Mouse (Mus musculus) left cerebral cortex, postnatal 25 days (tissue): Measurements from ENCODE around the gene Gipc3. TPM values are rescaled to one million over a fixed set of nuclear protein-coding genes. Genes with fewer than 3 reads are reported as not detected.

Experiments used
- DNase-seq, 2 experiments: peaks; one replicate each; pipeline ENCODE4 v3.0.0; 2022; ENCODE audit warnings: low spot score in 2 of 2, mixed read lengths in 1 of 2
- intact Hi-C: fragments of 180-260 bp; cut with DNase I; formaldehyde crosslinking; loops from one replicate; pipeline ENCODE4 v1.15.1; 2025
- total RNA-seq, 2 experiments: library from RNA; stranded (reverse); gene quantifications; 2 replicates each; pipeline ENCODE4 v1.2.3; 2021

Gene Gipc3
- total RNA-seq, 2 experiments from 2014 or later: 0.92 to 0.96 TPM

DNA sequence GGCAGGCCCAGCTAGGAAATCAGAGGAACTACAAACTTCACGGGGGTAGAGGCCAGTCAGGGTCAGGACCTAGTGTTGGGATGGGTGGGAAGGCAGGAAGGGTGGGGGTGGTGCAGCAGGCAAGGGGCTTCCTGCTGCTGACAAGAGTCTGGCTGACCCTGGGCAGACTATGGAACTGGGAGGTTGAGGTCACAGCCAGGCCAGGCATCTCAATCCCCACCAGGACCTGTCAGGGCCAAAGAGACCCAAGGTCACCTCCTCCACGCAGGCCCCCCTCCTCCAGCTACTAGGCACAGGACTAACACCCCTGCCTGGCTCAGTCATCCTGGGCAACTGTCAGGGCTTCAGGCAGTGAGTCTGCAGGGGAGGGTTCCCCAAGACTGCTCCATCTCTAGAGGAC lies 15.1 kb downstream of the Gipc3 start:
- DNase-seq: no peak
- intact Hi-C loops: no loop called here

GRCm38 (mm10) chr10:81326858-81327257 lies 16.2 kb downstream of the Gipc3 start:
- intact Hi-C loops: no loop called here
- DNase-seq: no peak

DNA sequence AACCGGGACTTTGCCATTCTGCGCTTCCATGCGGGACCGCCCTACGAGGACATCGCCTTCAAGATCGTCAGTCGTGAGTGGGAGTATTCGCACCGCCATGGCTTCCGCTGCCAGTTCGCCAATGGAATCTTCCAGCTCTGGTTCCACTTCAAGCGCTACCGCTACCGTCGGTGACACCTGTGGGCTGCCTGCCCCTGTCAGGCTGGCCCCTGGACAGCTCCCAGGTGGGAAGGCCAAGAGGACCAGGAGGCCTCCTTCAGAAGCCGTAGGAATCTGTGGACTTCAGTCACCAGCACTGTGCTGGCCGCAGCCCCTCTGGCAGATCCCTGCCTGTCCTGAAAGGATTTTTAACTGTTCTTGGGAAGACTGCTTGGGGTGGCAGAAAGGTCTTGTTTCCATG lies 17.3 kb downstream of the Gipc3 start:
- intact Hi-C loops: no loop called here
- no peak for DNase-seq

DNA sequence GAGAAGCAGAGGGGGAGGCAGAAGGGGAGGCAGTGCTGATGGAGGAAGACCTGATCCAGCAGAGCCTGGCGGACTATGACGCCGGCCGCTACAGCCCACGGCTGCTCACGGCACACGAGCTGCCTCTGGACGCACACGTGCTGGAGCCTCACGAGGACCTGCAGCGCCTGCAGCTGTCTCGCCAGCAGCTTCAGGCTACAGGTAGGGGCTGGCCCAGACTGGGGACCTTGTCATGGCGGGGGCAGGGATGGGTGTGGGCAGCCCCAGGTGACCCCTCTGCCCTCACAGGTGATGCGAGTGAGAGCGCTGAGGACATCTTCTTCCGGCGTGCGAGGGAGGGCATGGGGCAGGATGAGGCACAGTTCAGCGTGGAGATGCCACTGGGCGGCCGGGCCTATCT lies 17.9 kb downstream of the Gipc3 start:
- intact Hi-C loops: no loop called here

DNA sequence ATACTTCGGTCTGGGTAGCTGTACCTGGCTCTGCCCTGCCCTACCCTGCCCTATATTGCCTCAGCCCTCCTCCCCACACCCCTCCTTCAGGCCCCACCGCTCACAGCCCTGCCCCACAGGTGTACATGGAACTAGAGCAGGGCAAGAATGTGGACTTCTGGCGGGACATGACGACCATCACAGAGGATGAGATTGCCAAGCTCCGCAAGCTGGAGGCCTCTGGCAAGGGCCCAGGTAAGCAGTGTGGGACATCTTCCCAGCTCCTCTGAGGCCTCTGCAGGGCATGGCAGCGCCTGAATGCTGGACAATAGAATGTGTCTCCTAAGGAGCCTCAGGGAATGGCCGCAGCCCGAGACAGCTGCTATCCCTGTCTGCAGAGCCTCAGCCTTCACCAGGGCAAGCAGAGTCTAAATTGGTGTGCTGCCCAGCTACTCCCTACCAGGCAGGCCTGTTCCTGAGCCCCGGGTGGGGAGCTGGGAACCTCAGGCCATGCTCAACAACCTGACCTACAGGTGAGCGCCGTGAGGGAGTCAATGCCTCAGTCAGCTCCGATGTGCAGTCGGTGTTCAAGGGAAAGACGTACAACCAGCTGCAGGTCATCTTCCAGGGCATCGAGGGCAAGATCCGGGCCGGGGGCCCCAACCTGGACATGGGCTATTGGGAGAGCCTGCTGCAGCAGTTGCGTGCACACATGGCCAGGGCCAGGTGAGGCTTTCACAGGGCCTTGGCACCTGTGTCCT lies 19.1 kb downstream of the Gipc3 start:
- DNase-seq: no peak
- intact Hi-C loops: no loop called here

More for the DNA sequence above, 17.9 kb downstream of the Gipc3 start:
- no peak for DNase-seq

DNA sequence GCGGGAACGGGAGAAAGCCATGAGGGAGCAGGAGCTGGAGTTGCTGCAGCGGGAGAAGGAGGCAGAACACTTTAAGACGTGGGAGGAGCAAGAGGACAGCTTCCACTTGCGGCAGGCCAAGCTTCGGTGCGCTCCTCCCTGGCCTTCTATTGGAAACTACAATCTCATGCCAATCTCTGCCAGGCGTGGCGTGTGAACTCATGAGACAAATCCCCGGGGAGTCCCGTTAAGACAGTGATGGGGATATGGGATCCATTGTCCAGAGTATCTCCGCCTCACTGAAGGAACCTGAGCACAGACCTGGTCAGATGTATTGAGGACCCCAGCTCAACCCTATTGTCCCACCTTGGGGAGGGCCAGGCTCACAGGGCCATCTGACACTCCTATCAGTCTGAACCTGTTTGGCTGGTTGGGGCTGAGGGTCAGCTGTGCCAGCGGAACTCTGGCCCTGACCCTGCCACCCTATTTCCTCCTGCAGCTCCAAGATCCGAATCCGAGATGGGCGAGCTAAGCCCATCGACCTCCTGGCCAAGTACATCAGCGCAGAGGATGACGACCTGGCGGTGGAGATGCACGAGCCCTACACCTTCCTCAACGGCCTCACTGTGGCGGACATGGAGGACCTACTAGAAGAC lies 19.8 kb downstream of the Gipc3 start:
- intact Hi-C loops: no loop called here
- DNase-seq: no peak

DNA sequence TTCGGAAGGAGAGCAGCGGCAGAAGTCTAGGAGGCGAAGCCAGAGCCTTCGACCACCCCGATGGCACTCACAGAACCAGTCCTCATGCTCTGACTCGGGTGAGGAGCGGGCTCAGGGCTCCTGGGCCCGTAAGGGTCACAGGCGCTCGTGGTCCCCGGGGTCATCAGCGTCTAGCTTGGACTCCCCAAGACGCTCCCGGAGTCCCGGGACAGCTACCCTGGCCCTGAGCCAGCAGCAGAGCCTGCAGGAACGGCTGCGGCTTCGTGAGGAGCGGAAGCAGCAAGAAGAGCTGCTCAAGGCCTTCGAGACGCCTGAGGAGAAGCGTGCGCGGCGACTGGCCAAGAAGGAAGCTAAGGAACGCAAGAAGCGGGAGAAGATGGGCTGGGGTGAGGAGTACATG lies 20.6 kb downstream of the Gipc3 start:
- intact Hi-C loops: no loop called here
- no peak for DNase-seq

GRCm38 (mm10) chr10:81321436-81321835 lies 21.6 kb downstream of the Gipc3 start:
- intact Hi-C loops: no loop called here
- DNase-seq: no peak

- peak; percentile 98 to 100 for DNase-seq
- intact Hi-C loops: no loop called here
Measured at GRCm38 (mm10) chr10:81320550-81321347, 22.3 kb downstream of the Gipc3 start, which contains the start of gene Cactin. Gene Cactin, plus strand, starts transcription at chr10:81321103.

- intact Hi-C loops: no loop called here
- no peak for DNase-seq
Measured at GRCm38 (mm10) chr10:81319741-81320549, 23.1 kb downstream of the Gipc3 start.

DNA sequence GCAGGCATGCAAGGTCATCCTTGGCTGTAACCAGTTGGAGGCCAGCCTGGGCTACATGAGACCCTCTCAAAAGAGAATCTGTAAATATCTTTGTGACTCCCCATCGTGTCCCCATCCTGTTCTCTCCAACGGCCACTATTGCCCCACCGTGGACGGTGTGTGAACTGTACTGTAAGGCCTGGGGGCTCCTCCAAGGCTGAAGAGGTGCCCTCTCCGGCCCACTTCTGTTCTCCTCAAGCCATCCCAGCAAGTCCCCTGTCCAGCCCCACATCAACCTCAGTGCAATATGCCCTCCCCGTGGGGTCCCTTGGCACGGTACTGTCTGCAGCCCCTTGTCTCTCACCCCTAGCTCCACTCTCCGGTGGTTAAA lies 23.8 kb downstream of the Gipc3 start:
- intact Hi-C loops: no loop called here
- DNase-seq: no peak

- intact Hi-C loops: no loop called here
Measured at GRCm38 (mm10) chr10:81318589-81319329, 24.3 kb downstream of the Gipc3 start.

DNA sequence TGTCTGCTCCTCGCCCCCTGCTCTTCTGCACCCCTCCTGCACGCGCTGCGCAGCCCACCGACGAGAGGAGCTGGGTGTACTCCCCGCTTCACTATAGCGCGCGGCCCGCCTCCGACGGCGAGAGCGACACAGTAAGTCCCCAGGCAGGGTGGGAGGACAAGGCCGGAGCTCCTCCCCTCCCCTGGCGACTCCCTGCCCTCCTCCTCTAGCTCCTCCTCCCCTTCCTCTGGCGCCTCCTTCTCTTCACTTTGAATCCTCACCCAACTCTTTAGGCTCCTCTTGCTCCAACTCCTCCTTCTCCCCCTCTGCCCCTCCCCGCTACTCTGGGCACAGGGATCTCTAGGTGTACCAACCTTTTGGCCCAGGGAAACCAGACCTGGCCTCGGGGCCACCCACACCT lies 25.8 kb downstream of the Gipc3 start:
- intact Hi-C loops: loop anchor here (2.0 kb wide), 1 partner anchor 24 kb away; the partner anchor contains the start of gene Pip5k1c
- DNase-seq: no peak

More at GRCm38 (mm10) chr10:81318589-81319329, 24.3 kb downstream of the Gipc3 start:
- no peak for DNase-seq

GRCm38 (mm10) chr10:81316338-81317060 lies 26.6 kb downstream of the Gipc3 start:
- peak in 1 of 2 experiments; percentile 30 for DNase-seq
- intact Hi-C loops: loop anchor here (2.0 kb wide), 1 partner anchor 24 kb away; the partner anchor contains the start of gene Pip5k1c

GRCm38 (mm10) chr10:81315587-81315986 lies 27.5 kb downstream of the Gipc3 start:
- intact Hi-C loops: no loop called here
- no peak for DNase-seq

DNA sequence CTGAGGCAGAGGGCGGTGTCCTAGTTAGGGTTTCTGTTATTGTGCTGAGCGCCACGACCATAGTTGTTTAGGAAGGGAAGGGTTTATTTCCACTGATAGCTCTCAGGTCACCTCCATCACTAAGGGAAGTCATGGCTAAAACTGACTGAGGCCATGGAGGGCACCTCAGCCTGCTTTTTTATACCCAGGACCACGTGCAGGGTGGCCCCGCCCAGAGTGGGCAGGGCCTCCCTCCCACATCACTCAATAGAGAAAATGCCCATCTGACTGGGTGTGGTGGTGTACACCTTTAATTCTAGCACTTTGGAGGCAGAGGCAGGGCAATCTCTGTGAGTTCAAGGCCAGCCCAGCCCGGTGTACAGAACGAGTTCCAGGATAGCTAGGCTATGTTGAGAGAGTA lies 28.9 kb downstream of the Gipc3 start:
- DNase-seq: no peak
- intact Hi-C loops: no loop called here

GRCm38 (mm10) chr10:81313581-81313980 lies 29.5 kb downstream of the Gipc3 start:
- intact Hi-C loops: no loop called here
- no peak for DNase-seq

- no peak for DNase-seq
- intact Hi-C loops: no loop called here
Measured at GRCm38 (mm10) chr10:81309571-81309970, 33.5 kb downstream of the Gipc3 start.
